In the genomic region with DNA sequence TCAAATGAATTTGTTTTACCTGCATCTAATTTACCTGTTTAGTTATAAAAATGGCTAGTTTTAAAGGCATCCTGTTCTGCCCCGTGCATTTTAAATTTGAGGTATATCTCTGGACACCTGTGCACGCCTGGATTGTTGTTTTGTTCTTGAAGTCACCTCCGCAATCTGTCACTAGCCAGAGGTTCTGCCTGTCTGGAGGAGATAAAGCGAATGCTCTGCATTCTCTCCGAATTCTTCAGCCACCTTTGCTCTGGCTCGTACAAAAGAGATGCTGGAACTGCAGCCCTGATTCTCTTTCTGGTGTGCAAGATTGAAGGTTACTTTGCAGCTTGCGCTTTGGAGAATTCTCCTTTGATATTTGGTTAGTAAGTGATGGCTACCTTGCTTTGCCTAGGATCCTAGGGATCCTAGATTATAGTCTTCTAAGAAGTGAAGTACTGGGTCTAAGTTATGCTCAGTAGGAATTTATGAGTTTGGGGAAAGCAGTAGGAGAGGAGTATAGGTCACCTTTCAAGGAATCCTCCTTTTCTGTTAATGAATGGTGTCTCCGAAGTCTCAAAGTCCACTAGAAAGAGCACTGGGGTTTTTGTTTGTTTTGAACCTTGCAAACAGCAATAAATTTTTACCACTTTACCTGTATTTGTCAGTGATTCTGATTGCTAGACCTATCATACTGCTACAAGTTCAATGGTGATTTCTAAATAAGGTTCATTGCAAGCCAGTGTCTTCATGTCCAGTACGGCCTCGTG, we compare ENCODE assay signal across 9 mouse cellular contexts.
DNase-seq lines count a peak whose midpoint lies in the region; ATAC-seq and TF ChIP-seq lines count a peak whose summit lies in the region.
"Had no signal": no experiment of that assay in that cellular context is flagged by ENCODE, and none has a peak within 500 bp of the region (broad histone marks: within the 10 kb centered on the region; RNA-seq: fewer than 3 reads in every experiment).

No protein-coding gene starts in this region.

- peak overlapping the region; percentile 41; the same call in 1 of the 2 replicates for H3K27ac ChIP-seq in intestine, embryonic 16.5 days (ENCODE audit: low read length)
- no peak overlapping the region for H3K27ac ChIP-seq in midbrain, embryonic 13.5 days
- no peak overlapping the region for H3K27ac ChIP-seq in layer of hippocampus, adult 2 months
- H3K27ac ChIP-seq: limb, embryonic 12.5 days had no signal

- peak overlapping the region; percentile 76; the same call in 1 of the 2 replicates for H3K4me3 ChIP-seq in intestine, embryonic 16.5 days (ENCODE audit: low read length)
- peak overlapping the region; percentile 64; the same call in 1 of the 2 replicates for H3K4me3 ChIP-seq in midbrain, embryonic 13.5 days (replicated peaks)
- no peak overlapping the region for H3K4me3 ChIP-seq in layer of hippocampus, adult 2 months

- DNase-seq in embryo, embryonic 10.5 days (ENCODE audit: low spot score) = peak; percentile 2
- DNase-seq in embryo, embryonic 10 days (ENCODE audit: low spot score) = no peak
- peak; percentile 72 for DNase-seq in kidney, adult 9 months
- no peak for DNase-seq in kidney, adult 11 months
- no peak for DNase-seq in ovary, postnatal 36 days (ENCODE audit: low spot score)
- DNase-seq in layer of hippocampus, adult 2 months (ENCODE audit: low spot score in 2 of 2) = no peak

- H3K27me3 ChIP-seq in intestine, embryonic 16.5 days (replicated peaks; ENCODE audit: control insufficient read depth, insufficient read depth, low read length) = no peaks in the 10 kb centered on the region
- H3K27me3 ChIP-seq in midbrain, embryonic 13.5 days = peaks cover 15% of the 10 kb centered on the region

- 47% methylated on average over 10 of the region's 10 CpGs for WGBS in intestine, embryonic 16.5 days
- WGBS in midbrain, embryonic 13.5 days = 66% methylated on average over 10 of the region's 10 CpGs

- H3K9ac ChIP-seq in intestine, embryonic 16.5 days (ENCODE audit: low read depth, low read length) = 0 out of 2 replicates have a peak overlapping the region, but pooled peaks have one; percentile 80
- H3K9ac ChIP-seq in midbrain, embryonic 13.5 days (replicated peaks) = no peak overlapping the region
- H3K9ac ChIP-seq: limb, embryonic 12.5 days had no signal

- TF ChIP-seq CTCF in layer of hippocampus, adult 2 months (conservative IDR thresholded peaks at IDR 0.05) = no peak

- no peaks in the 10 kb centered on the region for H3K36me3 ChIP-seq in intestine, embryonic 16.5 days (ENCODE audit: control insufficient read depth, insufficient read depth, low read length)
- no peaks in the 10 kb centered on the region for H3K36me3 ChIP-seq in midbrain, embryonic 13.5 days
- H3K36me3 ChIP-seq: limb, embryonic 12.5 days had no signal

- ATAC-seq in intestine, embryonic 16.5 days = peak; percentile 12
- no peak for ATAC-seq in midbrain, embryonic 13.5 days

- H3K4me2 ChIP-seq in intestine, embryonic 16.5 days (ENCODE audit: low read depth, low read length) = peak overlapping the region; percentile 79
- no peak overlapping the region for H3K4me2 ChIP-seq in midbrain, embryonic 13.5 days (replicated peaks)

- no peaks in the 10 kb centered on the region for H3K9me3 ChIP-seq in intestine, embryonic 16.5 days (ENCODE audit: control insufficient read depth, low read length)
- no peaks in the 10 kb centered on the region for H3K9me3 ChIP-seq in midbrain, embryonic 13.5 days
- H3K9me3 ChIP-seq: limb, embryonic 12.5 days had no signal

- no peaks in the 10 kb centered on the region; the same call in 1 of the 2 replicates for H3K4me1 ChIP-seq in intestine, embryonic 16.5 days (ENCODE audit: control insufficient read depth, insufficient read depth, low read length)
- H3K4me1 ChIP-seq in midbrain, embryonic 13.5 days (replicated peaks) = peaks cover 9% of the 10 kb centered on the region
- H3K4me1 ChIP-seq: limb, embryonic 12.5 days had no signal

Comparison
In these comparisons a context has a peak if more than half of its experiments do, and no peak if none do; other contexts are left out.
1. DNase-seq: peak in embryo, embryonic 10.5 days (single experiment) and kidney, adult 9 months (single experiment); none in embryo, embryonic 10 days (single experiment), kidney, adult 11 months (single experiment), ovary, postnatal 36 days (single experiment) and layer of hippocampus, adult 2 months (0 of 2).